Mouse (Mus musculus) frontal cortex, postnatal 25 days (tissue): ENCODE results near the gene Emc3.
A peak's percentile ranks its signal among the peaks of the same experiment; 100 is the strongest.

Experiments used
- DNase-seq, 2 experiments: peaks; one replicate each; pipeline ENCODE4 v3.0.0; 2022; ENCODE audit warnings: low spot score in 2 of 2

The Emc3 gene

DNA sequence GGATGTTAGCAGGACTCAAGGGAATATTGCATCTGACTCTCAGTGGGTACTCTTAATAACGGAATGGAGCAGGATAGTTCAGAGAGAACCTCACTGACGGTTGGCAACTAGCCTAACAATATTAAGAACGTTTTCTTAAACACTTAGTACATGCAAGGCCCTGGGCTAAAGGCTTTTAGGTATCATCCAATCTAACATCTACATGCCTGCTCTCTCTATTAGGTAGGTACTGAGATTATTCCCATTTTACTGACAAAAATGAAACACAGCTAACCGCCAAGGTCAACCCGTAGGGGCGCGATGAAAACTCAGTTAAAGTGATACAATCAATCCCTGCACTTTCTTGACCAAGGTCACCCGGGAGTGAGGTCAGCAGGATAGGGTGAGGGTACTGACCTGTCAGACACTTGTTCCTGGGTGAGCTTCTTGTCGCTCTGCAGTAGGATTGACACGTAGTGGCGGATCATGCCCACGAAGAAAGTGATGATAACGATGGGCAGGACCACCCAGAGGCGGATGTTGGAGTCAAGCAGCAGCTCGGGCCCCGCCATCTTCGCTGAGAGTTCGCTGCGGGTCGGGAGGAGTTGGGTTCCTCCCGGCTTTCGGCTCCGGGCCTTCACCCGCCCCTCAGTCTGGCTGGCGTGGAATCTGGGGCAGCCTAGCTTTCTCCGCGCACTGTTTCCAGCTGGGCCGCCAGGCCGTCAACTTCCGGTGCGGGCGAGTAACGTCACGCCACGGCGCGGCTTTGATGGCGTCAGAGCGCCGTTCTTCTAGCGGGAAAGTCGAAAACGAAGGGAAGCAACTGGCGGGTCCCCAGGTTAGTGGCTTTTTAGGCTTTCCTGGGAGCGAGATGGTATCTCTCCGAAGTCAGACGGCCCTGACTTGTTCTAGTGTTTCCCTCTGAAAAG lies at the start of gene Emc3, which contains the start of gene Fancd2:
Emc3 (minus strand) TSS at position 721 of the 908 bp plus-strand sequence.
Fancd2 (plus strand) TSS at position 751 of the 908 bp plus-strand sequence.
- DNase-seq, result peak; percentile 89 to 91

DNA sequence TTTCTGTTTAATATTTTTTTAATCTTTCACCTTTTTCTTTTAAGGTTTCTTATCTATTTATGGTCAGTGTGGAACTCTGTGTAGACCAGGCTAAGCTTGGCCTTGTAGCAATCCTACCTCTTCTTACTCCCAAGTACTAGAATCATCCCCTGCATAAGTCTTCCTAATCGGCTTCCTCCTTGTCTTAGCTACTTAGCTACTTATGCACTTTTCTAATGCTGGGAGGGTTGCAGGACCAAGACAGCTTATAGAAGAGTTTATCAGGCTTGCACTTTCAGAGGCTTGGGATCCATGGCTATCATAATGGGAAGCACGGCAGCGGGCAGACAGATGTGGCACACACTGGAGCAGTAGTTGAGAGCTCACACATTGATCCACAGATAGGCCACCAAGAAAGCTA lies 47.9 kb upstream of the Emc3 start:
- no peak for DNase-seq

GRCm38 (mm10) chr6:113576044-113576443 lies 44.6 kb upstream of the Emc3 start:
- no peak for DNase-seq

GRCm38 (mm10) chr6:113564557-113564956 lies 33.1 kb upstream of the Emc3 start:
- DNase-seq, result no peak

DNA sequence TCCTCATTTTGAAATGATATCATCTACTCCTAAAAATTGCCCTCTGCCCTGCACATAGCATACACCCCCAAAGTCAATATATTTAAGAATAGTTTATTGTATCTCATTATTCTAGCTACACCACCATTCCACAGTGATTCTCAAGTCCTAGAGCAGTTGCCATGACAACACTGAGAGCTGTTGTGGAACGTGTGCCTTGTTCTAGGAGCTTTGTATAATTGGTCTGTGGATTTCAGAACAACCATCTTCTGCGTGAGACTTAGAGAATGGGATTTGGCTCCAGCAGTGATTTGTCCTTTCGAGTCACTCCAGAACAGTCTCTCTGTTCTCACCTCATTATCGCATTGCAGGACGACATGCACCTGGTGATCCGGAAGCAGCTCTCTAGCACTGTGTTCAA lies 28.3 kb upstream of the Emc3 start:
- no peak for DNase-seq

GRCm38 (mm10) chr6:113543906-113544481 lies 12.5 kb upstream of the Emc3 start:
- no peak for DNase-seq

DNA sequence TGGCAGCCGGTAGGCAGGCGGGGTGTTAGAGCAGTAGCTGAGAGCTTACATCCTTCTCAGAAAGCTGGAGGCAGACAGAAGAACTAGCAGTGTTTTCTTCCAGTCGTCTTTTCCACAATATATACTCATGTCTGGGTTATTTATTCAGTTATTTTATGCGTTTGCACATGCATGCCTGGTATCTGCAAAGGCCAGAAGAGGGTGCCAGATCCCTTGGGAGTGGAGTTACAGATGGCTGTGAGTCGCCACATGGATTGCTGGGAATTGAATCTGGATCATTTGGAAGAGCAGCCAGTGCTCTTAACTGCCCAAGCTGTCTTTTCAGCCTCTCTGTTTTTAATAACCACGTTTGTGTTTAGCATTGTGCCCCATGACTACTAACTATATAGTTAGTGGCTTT lies 10.2 kb upstream of the Emc3 start:
- DNase-seq, result no peak

- DNase-seq, result no peak
These were observed 3.4 kb upstream of the Emc3 start for GRCm38 (mm10) chr6:113534886-113535285.

GRCm38 (mm10) chr6:113531840-113532404 lies 470 bp upstream of the Emc3 start:
- DNase-seq, result no peak

DNA sequence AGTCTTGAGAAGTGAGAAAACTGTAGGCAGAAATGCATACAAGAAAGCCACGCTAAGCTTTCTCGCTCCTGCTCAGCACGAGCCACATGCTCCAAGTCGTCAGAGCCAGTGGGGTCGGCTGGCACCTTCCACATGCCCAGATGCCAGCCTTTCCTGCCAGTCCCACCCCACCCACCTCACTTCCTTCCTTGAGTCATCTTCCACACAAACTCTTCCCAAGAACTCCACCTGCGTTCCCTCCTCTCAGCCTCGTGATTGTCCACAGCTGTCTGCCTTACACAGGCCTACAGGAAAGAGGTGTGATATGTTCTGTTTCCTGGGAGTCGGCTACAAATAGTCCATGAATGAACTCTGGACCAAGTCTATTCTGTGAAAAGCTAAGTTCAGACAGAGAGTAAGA lies 8.0 kb downstream of the Emc3 start:
- peak in 1 of 2 experiments; percentile 18 for DNase-seq

GRCm38 (mm10) chr6:113522310-113522709 lies 9.1 kb downstream of the Emc3 start:
- no peak for DNase-seq

- no peak for DNase-seq
These were observed 13.9 kb downstream of the Emc3 start for GRCm38 (mm10) chr6:113517434-113518080.

DNA sequence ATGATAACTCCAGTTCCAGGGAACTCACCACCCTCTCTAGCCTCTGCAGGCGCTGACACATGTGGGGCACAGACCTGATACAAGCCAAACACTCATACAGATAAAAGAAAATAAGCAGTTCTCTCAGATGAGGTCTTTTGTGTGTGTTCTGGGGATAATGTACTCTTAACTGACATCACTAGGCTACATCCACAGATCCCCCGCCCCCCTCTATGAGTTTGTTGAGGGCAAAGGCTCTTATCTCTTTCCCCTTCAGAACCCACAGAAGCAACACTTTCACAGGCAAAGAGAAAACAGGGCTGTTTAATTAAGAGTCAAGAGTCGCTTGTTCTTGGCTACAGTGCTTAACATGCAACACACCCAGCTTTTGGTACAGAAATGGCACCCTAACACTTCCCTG lies 16.9 kb downstream of the Emc3 start:
- DNase-seq, result no peak

GRCm38 (mm10) chr6:113513944-113514343 lies 17.5 kb downstream of the Emc3 start:
- no peak for DNase-seq

GRCm38 (mm10) chr6:113508947-113509280 lies 22.5 kb downstream of the Emc3 start:
- DNase-seq, result no peak

DNA sequence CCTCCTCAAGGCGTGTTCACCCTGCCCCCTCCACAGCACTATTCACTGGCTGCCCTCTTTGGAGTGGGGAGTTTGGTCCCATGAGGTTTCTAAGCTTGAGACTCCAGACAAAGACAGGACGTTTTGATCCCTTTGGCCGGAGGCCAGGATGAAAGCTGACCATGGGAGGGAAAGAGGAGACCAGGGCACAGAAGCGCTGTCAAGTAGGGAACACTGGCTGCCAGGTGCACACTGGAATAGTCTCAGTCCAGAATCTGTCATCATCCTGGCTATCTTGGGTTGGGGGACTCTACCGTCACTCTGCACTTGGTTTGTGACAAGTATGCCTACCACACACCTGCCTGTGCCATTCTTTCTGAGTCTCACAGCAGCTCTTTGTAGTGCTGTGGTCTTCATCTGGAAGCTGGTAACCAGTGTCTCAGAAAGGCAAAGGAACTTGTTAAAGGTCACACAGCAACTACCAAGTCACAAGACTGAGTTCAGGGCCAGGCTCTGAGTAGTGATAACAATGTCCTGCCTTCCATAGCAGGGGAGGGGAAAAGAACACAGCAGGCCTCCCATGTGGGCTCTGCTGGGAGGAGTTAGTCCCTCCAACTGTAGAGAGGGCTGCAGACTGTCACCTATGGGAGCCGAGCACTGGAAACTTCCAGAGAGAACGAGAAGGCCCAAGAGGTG lies 23.0 kb downstream of the Emc3 start:
- DNase-seq, result no peak

- DNase-seq, result no peak
These were observed 24.3 kb downstream of the Emc3 start for GRCm38 (mm10) chr6:113507130-113507529.

- no peak for DNase-seq
These were observed 25.8 kb downstream of the Emc3 start for GRCm38 (mm10) chr6:113505689-113506088.

GRCm38 (mm10) chr6:113502801-113503200 lies 28.7 kb downstream of the Emc3 start:
- no peak for DNase-seq

GRCm38 (mm10) chr6:113501388-113502084 lies 29.9 kb downstream of the Emc3 start, which contains the start of gene Prrt3:
Gene Prrt3, minus strand, starts transcription at chr6:113501931.
- DNase-seq, result peak; percentile 61 to 69

- DNase-seq, result no peak
These were observed 32.1 kb downstream of the Emc3 start for GRCm38 (mm10) chr6:113499346-113499745.
